Mouse (Mus musculus) cerebellum, adult 2 months (tissue): ENCODE results near the gene Zer1.

Source experiments
- CTCF ChIP-seq: fragments of 200-500 bp; IDR thresholded peaks from 2 replicates; pipeline ENCODE4 v1.5.1; 2011; ENCODE audit warnings: low read depth, mild to moderate bottlenecking, control low read depth, low read length, moderate library complexity, borderline replicate concordance; ENCODE audit not compliant: insufficient read depth
- POLR2A ChIP-seq: fragments of 200-500 bp; IDR thresholded peaks from 2 replicates; pipeline ENCODE4 v1.6.1; 2011; ENCODE audit warnings: low read length, control low read depth, borderline replicate concordance; ENCODE audit not compliant: insufficient read depth

DNA sequence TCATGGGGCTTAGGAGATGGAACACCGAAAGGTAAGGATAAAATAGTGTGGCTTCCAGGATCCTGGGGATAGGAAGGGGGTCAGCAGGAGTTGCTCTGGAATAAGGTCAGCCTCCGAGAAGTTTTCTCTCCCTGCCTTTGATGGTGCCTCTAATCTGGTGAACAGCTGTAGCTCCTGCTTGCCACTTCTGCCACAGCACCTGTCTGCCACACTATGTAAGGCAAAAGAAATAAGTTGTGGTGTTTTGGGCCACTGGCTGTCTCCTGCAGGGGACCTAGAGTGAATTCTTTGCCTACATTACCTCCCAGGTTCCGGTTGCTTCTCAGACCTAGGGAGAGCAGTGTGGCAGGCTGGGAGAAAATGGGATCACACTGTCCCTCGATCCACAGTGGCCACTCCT, 45.6 kb downstream of the Zer1 start:
- TF ChIP-seq CTCF (no peak), POLR2A (no peak)
